In the genomic region with DNA sequence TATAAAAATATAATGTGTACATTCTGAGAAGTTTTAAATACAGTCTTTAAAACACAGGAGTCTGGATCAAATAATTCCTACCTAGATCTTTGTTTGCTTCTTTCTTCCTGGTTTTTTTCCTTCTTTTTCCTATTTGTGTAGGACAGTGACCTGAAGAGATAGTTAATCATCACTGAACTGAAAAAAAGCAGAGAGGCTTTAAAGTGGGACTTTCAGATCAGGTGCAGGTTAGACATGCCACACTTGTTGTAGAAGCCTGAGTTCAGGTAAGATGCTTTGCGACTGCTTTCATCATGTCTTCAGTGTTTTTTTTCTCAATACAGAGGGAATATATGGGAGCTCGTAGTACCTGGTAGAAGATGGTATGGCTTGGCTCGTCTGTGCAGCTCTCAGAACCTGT, we compare ENCODE assay signal across 25 mouse cellular contexts. TPM values are rescaled to one million over a fixed set of nuclear protein-coding genes. Genes with fewer than 3 reads are reported as not detected.
A peak's percentile ranks its signal among the peaks of the same experiment; 100 is the strongest.
DNase-seq lines count a peak whose midpoint lies in the region; ATAC-seq and TF ChIP-seq lines count a peak whose summit lies in the region.
"Had no signal": no experiment of that assay in that cellular context is flagged by ENCODE, and none has a peak within 500 bp of the region (broad histone marks: within the 10 kb centered on the region; RNA-seq: fewer than 3 reads in every experiment).

A gene (plus strand): TSS at position 228 of the 400 bp plus-strand sequence.

- no peaks in the 10 kb centered on the region for H3K27me3 ChIP-seq in liver, postnatal 0 days (ENCODE audit: insufficient read depth, low read length)
- H3K27me3 ChIP-seq: CH12.LX; embryonic facial prominence, embryonic 12.5 days; forebrain, embryonic 13.5 days; forebrain, embryonic 15.5 days; Patski had no signal

- TF ChIP-seq EP300 in liver, postnatal 0 days (IDR thresholded peaks at IDR 0.05; ENCODE audit: low read depth): no peak

- H3K9me3 ChIP-seq in liver, postnatal 0 days (ENCODE audit: low read length): no peaks in the 10 kb centered on the region
- H3K9me3 ChIP-seq: embryonic facial prominence, embryonic 10.5 days; embryonic facial prominence, embryonic 12.5 days; forebrain, embryonic 13.5 days; forebrain, embryonic 15.5 days had no signal

- no peak for DNase-seq in adrenal gland, postnatal 10 days
- no peak for DNase-seq in adrenal gland, postnatal 36 days
- DNase-seq in kidney, adult 9 months: peak; percentile 4
- DNase-seq in kidney, adult 18-20 months: no peak
- no peak for DNase-seq in liver, postnatal 0 days
- DNase-seq in liver: no peak
- DNase-seq: adrenal gland, adult 8-10 months; B cell, adult 2 months; cerebellum, adult 11-12 months; cerebellum, adult 2 months; cerebellum, adult 9-10 months; cerebellum, postnatal 10 days; cerebellum, postnatal 25 days; forebrain, postnatal 0 days had no signal

- WGBS in liver, postnatal 0 days (ENCODE audit: insufficient replicate concordance): 68% methylated on average over 3 of the region's 3 CpGs

- peak; percentile 42; the same call in 1 of the 2 replicates for ATAC-seq in liver, postnatal 0 days
- ATAC-seq: activated CD4-positive, CD25-positive, alpha-beta regulatory T cell, adult 4 months; CD4-positive, CD25-positive, alpha-beta regulatory T cell, adult 4 months; forebrain, embryonic 13.5 days; forebrain, embryonic 15.5 days; forebrain, postnatal 0 days; Patski had no signal

- peak within 1 kb of the TSS; percentile 63 for H3K27ac ChIP-seq in liver, postnatal 0 days (ENCODE audit: low read depth)
- H3K27ac ChIP-seq: embryonic facial prominence, embryonic 10.5 days; embryonic facial prominence, embryonic 12.5 days; forebrain, embryonic 13.5 days; forebrain, embryonic 15.5 days had no signal

- no peak for TF ChIP-seq CTCF in liver, postnatal 0 days (IDR thresholded peaks at IDR 0.05; ENCODE audit: low read depth)

- peak within 1 kb of the TSS; percentile 53 for H3K4me2 ChIP-seq in liver, postnatal 0 days (ENCODE audit: low read depth, low read length)
- H3K4me2 ChIP-seq: embryonic facial prominence, embryonic 12.5 days; forebrain, embryonic 13.5 days; forebrain, embryonic 15.5 days had no signal

- H3K9ac ChIP-seq in liver, postnatal 0 days (replicated peaks): peak within 1 kb of the TSS; percentile 31; the same call in 1 of the 2 replicates
- H3K9ac ChIP-seq: embryonic facial prominence, embryonic 12.5 days; forebrain, embryonic 13.5 days; forebrain, embryonic 15.5 days; forebrain, postnatal 0 days had no signal

- H3K36me3 ChIP-seq in liver, postnatal 0 days (replicated peaks; ENCODE audit: insufficient read depth, low read length): no peaks in the 10 kb centered on the region
- H3K36me3 ChIP-seq: embryonic facial prominence, embryonic 10.5 days; embryonic facial prominence, embryonic 12.5 days; forebrain, embryonic 15.5 days; G1E had no signal

- H3K4me1 ChIP-seq in liver, postnatal 0 days (ENCODE audit: insufficient read depth): no peaks in the 10 kb centered on the region
- H3K4me1 ChIP-seq: embryonic facial prominence, embryonic 10.5 days; embryonic facial prominence, embryonic 12.5 days; forebrain, embryonic 13.5 days; forebrain, embryonic 15.5 days had no signal

- H3K4me3 ChIP-seq in liver, postnatal 0 days (ENCODE audit: low read depth, low read length): peak within 1 kb of the TSS; percentile 24
- H3K4me3 ChIP-seq: embryonic facial prominence, embryonic 10.5 days; embryonic facial prominence, embryonic 12.5 days; forebrain, embryonic 13.5 days; forebrain, embryonic 15.5 days had no signal

RNA-seq across cellular contexts. Expression of the gene that starts here (rescaled TPM):
- total RNA-seq in adrenal gland, postnatal 10 days (2021): 10 to 100 TPM; 26.1 to 61.2 TPM
- total RNA-seq in adrenal gland, postnatal 36 days (2021): under 1 TPM; 0.46 to 0.60 TPM
- 225 and 244 TPM in 2 replicates for polyA plus RNA-seq in liver, postnatal 0 days (2015; fragmentation: Nextera tagmentation; extraction: Ambion mirVana)
- polyA plus RNA-seq: activated CD4-positive, CD25-positive, alpha-beta regulatory T cell, adult 4 months; CD4-positive, CD25-positive, alpha-beta regulatory T cell, adult 4 months; embryonic facial prominence, embryonic 10.5 days; embryonic facial prominence, embryonic 12.5 days; embryonic facial prominence, embryonic 14.5 days; forebrain, embryonic 11.5 days; forebrain, embryonic 13.5 days; forebrain, embryonic 15.5 days; forebrain, postnatal 0 days; G1E; Patski had no signal

Comparison
In these comparisons a context has a peak if more than half of its experiments do, and no peak if none do; other contexts are left out.
1. RNA of the gene that starts here (total RNA-seq): 26.1 to 61.2 TPM in adrenal gland, postnatal 10 days; 0.46 to 0.60 TPM in adrenal gland, postnatal 36 days; every median in the first group is over 10 times any median in the second.